Mouse (Mus musculus): Measurements from ENCODE around the gene Wapl.
A peak's percentile ranks its signal among the peaks of the same experiment; 100 is the strongest.

Wapl gene

GRCm38 (mm10) chr14:34673395-34674228, at the start of gene Wapl:
Wapl (plus strand) TSS chr14:34673928.
- peak; percentile 98 for DNase-seq (ENCODE audit: low spot score in 2 of 2)

- no peak for DNase-seq (ENCODE audit: low spot score in 2 of 2)
Observed at GRCm38 (mm10) chr14:34626824-34627223, 46.9 kb upstream of the Wapl start.

- no peak for DNase-seq (ENCODE audit: low spot score in 2 of 2)
Observed at GRCm38 (mm10) chr14:34632722-34633448, 40.8 kb upstream of the Wapl start.

- DNase-seq (ENCODE audit: low spot score in 2 of 2), result no peak
Observed at GRCm38 (mm10) chr14:34635192-34635591, 38.5 kb upstream of the Wapl start.

- no peak for DNase-seq (ENCODE audit: low spot score in 2 of 2)
Observed at GRCm38 (mm10) chr14:34635721-34636120, 38.0 kb upstream of the Wapl start.

- no peak for DNase-seq (ENCODE audit: low spot score in 2 of 2)
Observed at GRCm38 (mm10) chr14:34644140-34644539, 29.6 kb upstream of the Wapl start.

- DNase-seq (ENCODE audit: low spot score in 2 of 2), result no peak
Observed at GRCm38 (mm10) chr14:34647870-34648475, 25.8 kb upstream of the Wapl start.

GRCm38 (mm10) chr14:34657131-34657530, 16.6 kb upstream of the Wapl start:
- no peak for DNase-seq (ENCODE audit: low spot score in 2 of 2)

GRCm38 (mm10) chr14:34660351-34660787, 13.4 kb upstream of the Wapl start:
- DNase-seq (ENCODE audit: low spot score in 2 of 2), result no peak

- no peak for DNase-seq (ENCODE audit: low spot score in 2 of 2)
Observed at GRCm38 (mm10) chr14:34660788-34661591, 12.7 kb upstream of the Wapl start.

- DNase-seq (ENCODE audit: low spot score in 2 of 2), result peak in 1 of 2 experiments; percentile 20
Observed at GRCm38 (mm10) chr14:34661621-34662477, 11.9 kb upstream of the Wapl start.

- no peak for DNase-seq (ENCODE audit: low spot score in 2 of 2)
Observed at GRCm38 (mm10) chr14:34662478-34662826, 11.3 kb upstream of the Wapl start.

- no peak for DNase-seq (ENCODE audit: low spot score in 2 of 2)
Observed at GRCm38 (mm10) chr14:34663381-34663780, 10.3 kb upstream of the Wapl start.

- DNase-seq (ENCODE audit: low spot score in 2 of 2), result no peak
Observed at GRCm38 (mm10) chr14:34669082-34669481, 4.6 kb upstream of the Wapl start.

GRCm38 (mm10) chr14:34670256-34670655, 3.5 kb upstream of the Wapl start:
- DNase-seq (ENCODE audit: low spot score in 2 of 2), result no peak

GRCm38 (mm10) chr14:34674229-34674791, 582 bp downstream of the Wapl start:
- peak; percentile 25 to 36 for DNase-seq (ENCODE audit: low spot score in 2 of 2)

- no peak for DNase-seq (ENCODE audit: low spot score in 2 of 2)
Observed at GRCm38 (mm10) chr14:34674932-34675331, 1.2 kb downstream of the Wapl start.

GRCm38 (mm10) chr14:34675347-34675865, 1.7 kb downstream of the Wapl start:
- DNase-seq (ENCODE audit: low spot score in 2 of 2), result no peak

- no peak for DNase-seq (ENCODE audit: low spot score in 2 of 2)
Observed at GRCm38 (mm10) chr14:34680815-34681214, 7.1 kb downstream of the Wapl start.

GRCm38 (mm10) chr14:34684989-34685388, 11.3 kb downstream of the Wapl start:
- DNase-seq (ENCODE audit: low spot score in 2 of 2), result no peak
